Mouse (Mus musculus) liver, embryonic 14.5 days (tissue): ENCODE measurements around the gene Map4k1. TPM values are rescaled to one million over a fixed set of nuclear protein-coding genes. Genes with fewer than 3 reads are reported as not detected.
A peak's percentile ranks its signal among the peaks of the same experiment; 100 is the strongest.

Source experiments
- ATAC-seq: fragments of 200-750 bp; cut with Nextera tagmentation; 2 replicates; pipeline ENCODE4 v1.8.0; 2017; ENCODE audit warnings: moderate number of reproducible peaks, mild to moderate bottlenecking, moderate library complexity; ENCODE audit not compliant: insufficient read depth
- DNase-seq, 3 experiments: peaks; one replicate each; pipeline ENCODE4 v3.0.0-alpha.2; 2012 to 2013; ENCODE audit warnings: low read depth in 3 of 3, low spot score in 3 of 3
- H3K27ac ChIP-seq: fragments of 300-500 bp; sonication (generic); 2 replicates; pipeline ENCODE4 v1.5.1; 2014; ENCODE audit warnings: moderate library complexity, mild to moderate bottlenecking, control low read depth, inconsistent platforms
- H3K27me3 ChIP-seq: fragments of 300-500 bp; sonication (generic); 2 replicates; pipeline ENCODE4 v1.6.1; 2014; ENCODE audit warnings: mild to moderate bottlenecking, low read length, moderate library complexity; ENCODE audit not compliant: control insufficient read depth, insufficient read depth
- H3K36me3 ChIP-seq: fragments of 300-500 bp; sonication (generic); replicated peaks from 2 replicates; pipeline ENCODE4 v1.6.1; 2014; ENCODE audit warnings: low read depth; ENCODE audit not compliant: control insufficient read depth, insufficient read depth
- H3K4me1 ChIP-seq, 2 experiments: fragments of 200-500 bp in 1 of 2; fragments of 300-500 bp in 1 of 2; sonication (generic) in 1 of 2; replicated peaks; 2 replicates each; pipeline ENCODE4 v1.6.1; 2012 to 2014; ENCODE audit warnings: antibody characterized with exemption in 1 of 2, inconsistent platforms in 1 of 2, low read length in 1 of 2; ENCODE audit not compliant: control insufficient read depth in 2 of 2, insufficient read depth in 2 of 2
- H3K4me2 ChIP-seq: fragments of 300-500 bp; sonication (generic); 2 replicates; pipeline ENCODE4 v1.6.1; 2014; ENCODE audit warnings: low read depth, mild to moderate bottlenecking, control low read depth, moderate library complexity
- H3K4me3 ChIP-seq, 2 experiments: fragments of 200-500 bp in 1 of 2; fragments of 300-500 bp in 1 of 2; sonication (generic) in 1 of 2; 2 replicates each; pipeline ENCODE4 v1.5.1; 2012 to 2014; ENCODE audit warnings: low read depth in 2 of 2, low read length in 2 of 2, mild to moderate bottlenecking in 2 of 2, control low read depth in 1 of 2, inconsistent platforms in 1 of 2, moderate library complexity in 1 of 2; ENCODE audit not compliant: insufficient read depth in 1 of 2
- H3K9ac ChIP-seq: fragments of 300-500 bp; sonication (generic); replicated peaks from 2 replicates; pipeline ENCODE4 v1.6.1; 2014; ENCODE audit warnings: mild to moderate bottlenecking, control low read depth, moderate library complexity
- H3K9me3 ChIP-seq: fragments of 300-500 bp; sonication (generic); 2 replicates; pipeline ENCODE4 v1.6.1; 2016; ENCODE audit warnings: low read length, mixed read lengths; ENCODE audit not compliant: control insufficient read depth
- CTCF ChIP-seq: IDR thresholded peaks from 2 replicates; pipeline ENCODE4 v1.5.1; 2016; ENCODE audit warnings: antibody characterized with exemption, low read depth, control low read depth
- EP300 ChIP-seq: IDR thresholded peaks from 2 replicates; pipeline ENCODE4 v1.6.1; 2016; ENCODE audit warnings: antibody characterized with exemption, low read depth
- WGBS: fragments of 180-500 bp; shearing (Covaris S2); extraction: QIAGEN DNeasy Blood & Tissue Kit; methylation state at CpG from one replicate; pipeline ENCODE4 v1.1.7; 2014; ENCODE audit not compliant: insufficient replicate concordance; 5-methylcytosine and 5-hydroxymethylcytosine counted together
- polyA plus RNA-seq, 2 experiments: library from polyadenylated mRNA; depleted of rRNA in 1 of 2; stranded (reverse) in 1 of 2; unstranded in 1 of 2; fragments of >200 nt; fragmentation: Nextera tagmentation in 1 of 2; extraction: Ambion mirVana in 1 of 2; gene quantifications; 2 replicates each; pipeline versions ENCODE4 v1.2.1 to v1.2.3; 2012 to 2014

The Map4k1 gene
- polyA plus RNA-seq, 2 experiments = 16.7 to 24.9 TPM

- H3K27ac ChIP-seq = no peak overlapping the region
- no peak overlapping the region for H3K4me3 ChIP-seq
- H3K36me3 ChIP-seq = peaks cover 56% of the 10 kb centered on the region
- 85% methylated on average over 9 of the region's 9 CpGs for WGBS
- H3K27me3 ChIP-seq = no peaks in the 10 kb centered on the region
- no peaks in the 10 kb centered on the region for H3K9me3 ChIP-seq
- DNase-seq (no peak), ATAC-seq (no peak)
- H3K9ac ChIP-seq = no peak overlapping the region
- TF ChIP-seq EP300 (no peak), CTCF (no peak)
- no peak overlapping the region for H3K4me2 ChIP-seq
- H3K4me1 ChIP-seq = peaks cover 4 to 8% of the 10 kb centered on the region in 2 experiments; a peak in 3 of 4 replicates
Measured at GRCm38 (mm10) chr7:28977556-28977955, 4.3 kb upstream of the Map4k1 start.

GRCm38 (mm10) chr7:28982274-28983013, 594 bp downstream of the Map4k1 start:
- ATAC-seq (peak; percentile 39), DNase-seq (no peak)
- TF ChIP-seq CTCF (no peak), EP300 (no peak)
- peaks cover 16 to 22% of the 10 kb centered on the region in 2 experiments for H3K4me1 ChIP-seq
- peak overlapping the region; percentile 90 to 94 for H3K4me3 ChIP-seq
- H3K36me3 ChIP-seq = peaks cover 23% of the 10 kb centered on the region
- H3K4me2 ChIP-seq = peak overlapping the region; percentile 68
- WGBS = 6% methylated on average over 19 of the region's 19 CpGs
- no peaks in the 10 kb centered on the region for H3K27me3 ChIP-seq
- peak overlapping the region; percentile 82 for H3K27ac ChIP-seq
- H3K9ac ChIP-seq = peak overlapping the region; percentile 81
- H3K9me3 ChIP-seq = no peaks in the 10 kb centered on the region

- Histone ChIP-seq H3K36me3 (peaks cover 16% of the 10 kb centered on the region), H3K4me1 (peaks cover 16 to 22% of the 10 kb centered on the region in 2 experiments), H3K9ac (peak overlapping the region; percentile 81), H3K27ac (peak overlapping the region; percentile 82), H3K4me2 (peak overlapping the region; percentile 68), H3K9me3 (no peaks in the 10 kb centered on the region), H3K4me3 (peak overlapping the region; percentile 90 to 94), H3K27me3 (no peaks in the 10 kb centered on the region)
- DNase-seq (no peak), ATAC-seq (no peak)
- 27% methylated on average over 11 of the region's 11 CpGs for WGBS
- no peak for TF ChIP-seq EP300
- TF ChIP-seq CTCF = no peak
Measured at GRCm38 (mm10) chr7:28983141-28983564, 1.3 kb downstream of the Map4k1 start.

- no peak for TF ChIP-seq EP300
- no peak for TF ChIP-seq CTCF
- Histone ChIP-seq H3K4me2 (peak overlapping the region; percentile 68), H3K4me1 (peaks cover 16 to 22% of the 10 kb centered on the region in 2 experiments), H3K4me3 (peak overlapping the region in 1 of 2 experiments; percentile 90; a peak in 3 of 4 replicates), H3K27ac (no peak overlapping the region), H3K9me3 (no peaks in the 10 kb centered on the region), H3K36me3 (peaks cover 9% of the 10 kb centered on the region), H3K27me3 (no peaks in the 10 kb centered on the region), H3K9ac (peak overlapping the region; percentile 81; the same call in 1 of the 2 replicates)
- WGBS = 58% methylated on average over 4 of the region's 4 CpGs
- no peak for ATAC-seq
- DNase-seq = no peak
Measured at GRCm38 (mm10) chr7:28983849-28984248, 2.0 kb downstream of the Map4k1 start.

- DNase-seq (no peak), ATAC-seq (no peak)
- peaks cover 3% of the 10 kb centered on the region; the same call in 1 of the 2 replicates for H3K36me3 ChIP-seq
- WGBS = 91% methylated on average over 1 of the region's 1 CpGs
- TF ChIP-seq EP300 (no peak), CTCF (no peak)
- peaks cover 16 to 22% of the 10 kb centered on the region in 2 experiments for H3K4me1 ChIP-seq
- no peak overlapping the region for H3K27ac ChIP-seq
- H3K4me2 ChIP-seq = no peak overlapping the region
- H3K27me3 ChIP-seq = no peaks in the 10 kb centered on the region
- no peak overlapping the region for H3K4me3 ChIP-seq
- no peak overlapping the region for H3K9ac ChIP-seq
- no peaks in the 10 kb centered on the region for H3K9me3 ChIP-seq
Measured at GRCm38 (mm10) chr7:28984452-28984851, 2.6 kb downstream of the Map4k1 start.
